Mouse (Mus musculus) liver, adult 2 months (tissue): ENCODE results near the gene D430041D05Rik. TPM values are rescaled to one million over a fixed set of nuclear protein-coding genes. Genes with fewer than 3 reads are reported as not detected.

ENCODE experiments used
- DNase-seq: peaks from one replicate; pipeline ENCODE4 v3.0.0-alpha.2; 2011; ENCODE audit warnings: low read depth, low spot score; ENCODE audit errors: extremely low read depth
- H3K27ac ChIP-seq: fragments of 200-500 bp; replicated peaks from 2 replicates; pipeline ENCODE4 v1.5.1; 2012; ENCODE audit warnings: low read depth, mild to moderate bottlenecking, control low read depth, inconsistent platforms, low read length; ENCODE audit not compliant: insufficient read depth
- H3K27me3 ChIP-seq: fragments of 200-500 bp; 2 replicates; pipeline ENCODE4 v1.6.1; 2012; ENCODE audit warnings: mild to moderate bottlenecking, moderate library complexity, low read length, inconsistent platforms; ENCODE audit not compliant: control insufficient read depth, insufficient read depth
- H3K36me3 ChIP-seq: fragments of 200-500 bp; 2 replicates; pipeline ENCODE4 v1.6.1; 2012; ENCODE audit warnings: low read length, inconsistent platforms; ENCODE audit not compliant: control insufficient read depth, insufficient read depth
- H3K4me1 ChIP-seq: fragments of 200-500 bp; 2 replicates; pipeline ENCODE4 v1.6.1; 2011; ENCODE audit warnings: low read length; ENCODE audit not compliant: control insufficient read depth, insufficient read depth
- H3K4me3 ChIP-seq: fragments of 200-500 bp; 2 replicates; pipeline ENCODE4 v1.5.1; 2011; ENCODE audit warnings: low read depth, mild to moderate bottlenecking, control low read depth, low read length, moderate library complexity; ENCODE audit not compliant: insufficient read depth
- H3K79me2 ChIP-seq: fragments of 200-500 bp; 2 replicates; pipeline ENCODE4 v1.6.1; 2012; ENCODE audit warnings: inconsistent platforms, mild to moderate bottlenecking, low read length, moderate library complexity; ENCODE audit not compliant: control insufficient read depth, insufficient read depth
- H3K9ac ChIP-seq: fragments of 200-500 bp; 2 replicates; pipeline ENCODE4 v1.6.1; 2012; ENCODE audit warnings: low read depth, mild to moderate bottlenecking, control low read depth, inconsistent platforms, low read length
- CTCF ChIP-seq: fragments of 200-500 bp; IDR thresholded peaks from 2 replicates; pipeline ENCODE4 v1.5.1; 2011; ENCODE audit warnings: low read depth, low read length, control low read depth
- POLR2A ChIP-seq: fragments of 200-500 bp; IDR thresholded peaks from 2 replicates; pipeline ENCODE4 v1.6.1; 2011; ENCODE audit warnings: low read length, control low read depth; ENCODE audit not compliant: insufficient read depth; ENCODE audit errors: extremely low read depth
- WGBS: fragments of 180-500 bp; shearing (Covaris S2); methylation state at CpG from one replicate; pipeline ENCODE4 v1.1.7; 2018; 5-methylcytosine and 5-hydroxymethylcytosine counted together
- polyA plus RNA-seq: library from polyadenylated mRNA; depleted of rRNA; stranded (reverse); fragments of >200 nt; gene quantifications from 2 replicates; pipeline ENCODE4 v1.2.3, GENCODE M21; 2012
- total RNA-seq: library from RNA; depleted of rRNA; stranded (reverse); fragments of >200 nt; gene quantifications from 2 replicates; pipeline ENCODE4 v1.2.3, GENCODE M21; 2014

D430041D05Rik gene
- total and polyA plus RNA-seq, 2 experiments = not detected

DNA sequence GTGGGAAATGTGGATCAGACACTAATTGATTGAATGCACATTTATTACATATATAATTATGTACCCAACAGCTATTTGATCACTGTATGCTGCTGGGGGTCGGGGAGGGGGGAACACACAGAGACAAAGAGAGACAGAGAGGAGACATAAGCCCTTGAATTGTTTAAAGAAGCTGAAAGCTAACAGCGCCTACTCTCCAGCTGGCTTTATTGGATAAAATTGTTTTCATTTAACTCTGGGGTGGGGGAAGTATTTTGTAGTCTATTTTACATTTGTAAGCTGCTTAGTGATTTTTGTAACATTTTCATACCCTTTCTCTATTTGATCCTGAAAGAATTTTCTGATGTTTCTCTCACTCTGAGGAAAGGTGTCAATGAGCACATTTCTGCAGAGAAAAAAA, 201.4 kb downstream of the D430041D05Rik start:
- H3K9ac ChIP-seq = no peak overlapping the region
- no peak for TF ChIP-seq CTCF
- TF ChIP-seq POLR2A = no peak
- H3K4me3 ChIP-seq = no peak overlapping the region
- no peaks in the 10 kb centered on the region for H3K36me3 ChIP-seq
- no peak for DNase-seq
- H3K4me1 ChIP-seq = no peaks in the 10 kb centered on the region
- H3K27ac ChIP-seq = no peak overlapping the region
- H3K27me3 ChIP-seq = peaks cover 3% of the 10 kb centered on the region; the same call in 1 of the 2 replicates
- WGBS = 65% methylated on average over 2 of the region's 2 CpGs
- H3K79me2 ChIP-seq = no peaks in the 10 kb centered on the region

DNA sequence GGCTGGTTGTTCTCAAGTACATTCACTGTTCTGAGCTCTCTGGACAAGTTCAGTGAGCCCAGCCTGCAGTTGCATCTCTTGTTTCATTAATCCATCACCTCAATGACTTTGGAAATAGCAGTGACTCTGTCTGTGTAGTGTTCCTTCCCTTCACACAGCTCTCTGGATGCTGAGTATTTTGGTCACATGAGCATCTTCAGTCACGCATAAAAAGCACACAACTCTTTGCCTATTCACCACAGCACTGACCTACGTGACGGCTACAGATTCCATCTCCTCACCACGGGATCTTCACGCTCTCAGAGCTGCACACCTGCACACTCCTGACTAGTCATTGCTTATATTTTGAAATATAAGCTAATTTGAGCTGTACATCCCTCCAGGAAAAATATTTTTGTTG, 202.4 kb downstream of the D430041D05Rik start:
- peaks cover 3% of the 10 kb centered on the region; the same call in 1 of the 2 replicates for H3K27me3 ChIP-seq
- no peak overlapping the region for H3K4me3 ChIP-seq
- no peak for DNase-seq
- WGBS = 81% methylated on average over 5 of the region's 5 CpGs
- no peak for TF ChIP-seq POLR2A
- TF ChIP-seq CTCF = no peak
- no peak overlapping the region for H3K27ac ChIP-seq
- H3K4me1 ChIP-seq = no peaks in the 10 kb centered on the region
- no peak overlapping the region for H3K9ac ChIP-seq
- no peaks in the 10 kb centered on the region for H3K36me3 ChIP-seq
- no peaks in the 10 kb centered on the region for H3K79me2 ChIP-seq

DNA sequence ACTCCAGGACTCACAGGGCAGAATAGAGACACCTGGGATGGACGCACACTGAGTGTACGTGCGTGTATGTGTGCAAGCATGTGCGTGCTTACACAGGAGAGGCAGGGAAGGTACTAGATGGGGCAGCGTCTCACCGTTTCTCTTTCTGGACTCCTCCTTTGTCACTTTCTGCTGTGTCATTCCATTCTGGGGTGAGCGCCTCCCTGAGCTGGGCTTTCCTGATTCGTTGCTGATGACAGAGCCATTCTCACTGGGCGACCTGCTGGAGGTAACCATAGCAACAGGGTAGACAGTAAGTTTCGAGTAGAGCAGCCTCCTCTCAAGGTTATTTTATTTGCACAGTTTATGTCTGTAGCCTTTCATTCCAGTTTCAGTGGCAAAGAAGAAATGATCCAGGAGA, 202.9 kb downstream of the D430041D05Rik start:
- no peak overlapping the region for H3K9ac ChIP-seq
- H3K79me2 ChIP-seq = no peaks in the 10 kb centered on the region
- no peaks in the 10 kb centered on the region for H3K4me1 ChIP-seq
- H3K4me3 ChIP-seq = no peak overlapping the region
- no peak overlapping the region for H3K27ac ChIP-seq
- H3K36me3 ChIP-seq = no peaks in the 10 kb centered on the region
- peaks cover 3% of the 10 kb centered on the region; the same call in 1 of the 2 replicates for H3K27me3 ChIP-seq
- no peak for DNase-seq
- 30% methylated on average over 10 of the region's 10 CpGs for WGBS
- TF ChIP-seq POLR2A = no peak

DNA sequence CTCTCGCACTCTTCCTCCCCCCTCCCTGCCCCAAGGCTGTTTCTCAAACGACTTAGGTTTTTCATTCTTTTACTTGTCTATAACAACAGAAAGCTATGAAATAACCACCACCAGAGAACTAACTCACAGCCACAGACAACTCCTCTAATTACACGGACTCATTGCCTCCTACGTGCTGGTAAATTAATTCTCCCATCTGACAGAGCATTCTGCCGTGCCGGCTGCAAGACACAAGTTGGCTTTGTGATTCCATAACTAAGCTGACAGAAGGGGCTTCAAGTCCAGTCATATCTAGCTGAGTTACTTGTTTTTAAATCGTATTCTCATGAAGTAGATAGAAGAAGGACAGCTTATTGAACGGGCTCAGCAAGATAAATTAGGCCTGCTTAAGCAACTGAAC, 205.2 kb downstream of the D430041D05Rik start:
- no peaks in the 10 kb centered on the region for H3K27me3 ChIP-seq
- no peaks in the 10 kb centered on the region for H3K4me1 ChIP-seq
- H3K4me3 ChIP-seq = no peak overlapping the region
- no peak for TF ChIP-seq POLR2A
- no peak overlapping the region for H3K9ac ChIP-seq
- 81% methylated on average over 8 of the region's 8 CpGs for WGBS
- H3K79me2 ChIP-seq = no peaks in the 10 kb centered on the region
- DNase-seq = no peak
- H3K36me3 ChIP-seq = no peaks in the 10 kb centered on the region
- no peak overlapping the region for H3K27ac ChIP-seq

DNA sequence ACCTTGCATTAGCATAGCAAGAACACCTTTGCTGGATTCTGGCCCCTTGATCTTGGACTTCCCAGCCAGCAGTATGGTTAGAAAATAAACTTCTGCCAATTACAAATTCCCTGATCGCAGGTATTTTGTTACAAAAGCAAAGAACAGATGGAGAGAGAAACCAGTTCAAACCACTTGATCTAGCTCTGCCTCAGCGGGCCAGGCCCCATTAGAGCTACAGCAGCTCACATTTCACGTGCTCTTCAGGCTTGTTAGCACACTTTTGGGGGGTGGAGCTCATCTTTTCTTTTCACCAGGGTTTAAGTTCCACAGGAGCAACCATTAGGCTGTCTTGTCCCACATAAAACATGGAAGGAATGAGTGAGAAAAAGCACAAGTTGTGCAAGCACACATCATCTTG, 210.6 kb downstream of the D430041D05Rik start:
- Histone ChIP-seq H3K27ac (no peak overlapping the region), H3K36me3 (no peaks in the 10 kb centered on the region), H3K27me3 (no peaks in the 10 kb centered on the region), H3K79me2 (no peaks in the 10 kb centered on the region), H3K4me1 (no peaks in the 10 kb centered on the region), H3K4me3 (no peak overlapping the region), H3K9ac (no peak overlapping the region)
- no peak for TF ChIP-seq POLR2A
- no peak for TF ChIP-seq CTCF
- 61% methylated on average over 3 of the region's 3 CpGs for WGBS
- no peak for DNase-seq

DNA sequence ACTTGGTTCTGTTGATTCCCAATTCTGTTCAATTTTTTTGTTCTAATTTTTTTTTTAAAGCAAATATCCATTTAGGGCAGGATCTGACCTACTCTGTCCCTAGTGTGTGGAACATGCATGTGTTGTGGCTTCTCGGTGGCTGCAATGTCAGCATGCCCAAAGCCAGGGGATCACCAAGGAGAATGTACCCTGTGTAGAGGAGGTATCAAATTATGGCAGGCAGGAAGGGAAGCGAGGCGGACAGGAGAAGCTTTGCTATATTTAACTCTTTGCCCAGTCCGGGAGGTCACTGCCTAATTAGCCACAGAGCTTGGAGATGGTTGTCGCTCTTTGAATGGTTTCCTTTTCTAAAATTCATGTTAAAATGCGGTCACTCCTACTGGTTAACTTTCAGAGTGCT, 212.6 kb downstream of the D430041D05Rik start:
- Histone ChIP-seq H3K27ac (no peak overlapping the region), H3K36me3 (no peaks in the 10 kb centered on the region), H3K9ac (no peak overlapping the region), H3K79me2 (no peaks in the 10 kb centered on the region), H3K4me1 (no peaks in the 10 kb centered on the region), H3K27me3 (no peaks in the 10 kb centered on the region), H3K4me3 (no peak overlapping the region)
- TF ChIP-seq CTCF = no peak
- 86% methylated on average over 6 of the region's 6 CpGs for WGBS
- no peak for DNase-seq
